Comparison of ENCODE assay signal across 13 mouse cellular contexts in the genomic region with DNA sequence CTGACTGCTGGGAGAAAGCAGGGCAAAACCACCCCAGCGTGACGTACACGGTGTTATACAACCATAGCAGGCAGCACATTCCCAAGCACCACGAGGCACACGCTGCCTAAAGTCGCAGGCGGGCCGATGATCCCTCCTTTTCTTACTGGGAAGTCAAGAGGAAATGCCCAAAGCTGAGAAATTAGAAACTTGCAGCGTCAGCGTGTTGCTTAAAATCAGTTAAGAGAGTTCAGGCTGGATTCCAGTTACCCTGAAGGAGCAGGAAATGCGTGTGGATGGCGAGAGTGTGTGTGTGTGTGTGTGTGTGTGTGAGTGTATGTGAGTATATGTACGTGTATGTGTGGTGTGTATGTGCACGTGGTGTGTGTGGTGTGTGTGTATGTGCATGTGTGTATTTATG. TPM values are rescaled to one million over a fixed set of nuclear protein-coding genes. Genes with fewer than 3 reads are reported as not detected.
DNase-seq lines count a peak whose midpoint lies in the region; ATAC-seq and TF ChIP-seq lines count a peak whose summit lies in the region.
"Had no signal": no experiment of that assay in that cellular context is flagged by ENCODE, and none has a peak within 500 bp of the region (broad histone marks: within the 10 kb centered on the region; RNA-seq: fewer than 3 reads in every experiment).

No protein-coding gene starts in this region.

- peak; percentile 39 for DNase-seq in liver, adult 2 months (ENCODE audit: extremely low read depth, low read depth, low spot score)
- peak; percentile 31 for DNase-seq in NIH3T3 (ENCODE audit: low read depth)
- peak; percentile 47 for DNase-seq in fibroblast of lung, adult 2 months (ENCODE audit: low read depth)
- DNase-seq in kidney, postnatal 4 days: peak; percentile 45 to 65
- DNase-seq in midbrain, postnatal 0 days (ENCODE audit: low spot score): no peak
- no peak for DNase-seq in thymus, postnatal 36 days
- no peak for DNase-seq in midbrain, embryonic 11.5 days (ENCODE audit: low spot score, missing footprints)
- DNase-seq: adrenal gland, postnatal 10 days; cerebellum, postnatal 10 days; forebrain, postnatal 0 days had no signal

- TF ChIP-seq CTCF in liver, adult 2 months (IDR thresholded peaks at IDR 0.05; ENCODE audit: low read depth, low read length): no peak
- no peak for TF ChIP-seq CTCF in midbrain, postnatal 0 days (IDR thresholded peaks at IDR 0.05)

- H3K4me1 ChIP-seq in liver, adult 2 months (ENCODE audit: control insufficient read depth, insufficient read depth, low read length): peaks cover 9% of the 10 kb centered on the region; the same call in 1 of the 2 replicates
- H3K4me1 ChIP-seq in liver, embryonic 12.5 days: no peaks in the 10 kb centered on the region
- no peaks in the 10 kb centered on the region for H3K4me1 ChIP-seq in midbrain, postnatal 0 days (ENCODE audit: insufficient read depth, low read length)
- no peaks in the 10 kb centered on the region for H3K4me1 ChIP-seq in midbrain, embryonic 11.5 days (ENCODE audit: control insufficient read depth, insufficient read depth, low read length)

- no peak for TF ChIP-seq POLR2A in liver, adult 2 months (IDR thresholded peaks at IDR 0.05; ENCODE audit: extremely low read depth, insufficient read depth, low read length)

- no peaks in the 10 kb centered on the region for H3K79me2 ChIP-seq in liver, adult 2 months (ENCODE audit: control insufficient read depth, insufficient read depth, low read length)

- no peaks in the 10 kb centered on the region for H3K27me3 ChIP-seq in liver, adult 2 months (ENCODE audit: control insufficient read depth, insufficient read depth, low read length)
- no peaks in the 10 kb centered on the region for H3K27me3 ChIP-seq in liver, embryonic 12.5 days (replicated peaks)
- H3K27me3 ChIP-seq in midbrain, postnatal 0 days (ENCODE audit: insufficient read depth, low read length): no peaks in the 10 kb centered on the region
- H3K27me3 ChIP-seq in midbrain, embryonic 11.5 days (ENCODE audit: control insufficient read depth, insufficient read depth, low read length): no peaks in the 10 kb centered on the region
- H3K27me3 ChIP-seq: limb, embryonic 13.5 days had no signal

- no peak for ATAC-seq in liver, embryonic 12.5 days
- no peak for ATAC-seq in midbrain, postnatal 0 days (ENCODE audit: low FRiP score)
- ATAC-seq in midbrain, embryonic 11.5 days (ENCODE audit: low FRiP score): no peak
- ATAC-seq: forebrain, postnatal 0 days had no signal

- no peak overlapping the region for H3K27ac ChIP-seq in liver, adult 2 months (replicated peaks; ENCODE audit: insufficient read depth, low read depth, low read length)
- H3K27ac ChIP-seq in liver, embryonic 12.5 days: no peak overlapping the region
- no peak overlapping the region for H3K27ac ChIP-seq in midbrain, postnatal 0 days (ENCODE audit: low read depth, low read length)
- no peak overlapping the region for H3K27ac ChIP-seq in midbrain, embryonic 11.5 days (ENCODE audit: low read depth, low read length)
- H3K27ac ChIP-seq: limb, embryonic 13.5 days had no signal

- no peaks in the 10 kb centered on the region for H3K9me3 ChIP-seq in liver, embryonic 12.5 days (replicated peaks)
- no peaks in the 10 kb centered on the region for H3K9me3 ChIP-seq in midbrain, postnatal 0 days (ENCODE audit: low read length)
- no peaks in the 10 kb centered on the region for H3K9me3 ChIP-seq in midbrain, embryonic 11.5 days (ENCODE audit: control insufficient read depth, low read length)
- H3K9me3 ChIP-seq: limb, embryonic 13.5 days had no signal

- H3K36me3 ChIP-seq in liver, adult 2 months (ENCODE audit: control insufficient read depth, insufficient read depth, low read length): no peaks in the 10 kb centered on the region
- no peaks in the 10 kb centered on the region for H3K36me3 ChIP-seq in liver, embryonic 12.5 days
- no peaks in the 10 kb centered on the region for H3K36me3 ChIP-seq in midbrain, postnatal 0 days (ENCODE audit: insufficient read depth, low read length)
- H3K36me3 ChIP-seq in midbrain, embryonic 11.5 days (ENCODE audit: control insufficient read depth, insufficient read depth, low read length): no peaks in the 10 kb centered on the region
- H3K36me3 ChIP-seq: limb, embryonic 13.5 days had no signal

- no peak overlapping the region for H3K4me2 ChIP-seq in liver, embryonic 12.5 days
- no peak overlapping the region for H3K4me2 ChIP-seq in midbrain, postnatal 0 days (ENCODE audit: low read depth, low read length, poor library complexity, severe bottlenecking)
- no peak overlapping the region for H3K4me2 ChIP-seq in midbrain, embryonic 11.5 days
- H3K4me2 ChIP-seq: limb, embryonic 13.5 days had no signal

- H3K4me3 ChIP-seq in liver, adult 2 months (ENCODE audit: insufficient read depth, low read depth, low read length): no peak overlapping the region
- no peak overlapping the region for H3K4me3 ChIP-seq in liver, embryonic 12.5 days
- H3K4me3 ChIP-seq in midbrain, postnatal 0 days (ENCODE audit: low read depth, low read length): no peak overlapping the region
- H3K4me3 ChIP-seq in midbrain, embryonic 11.5 days (ENCODE audit: low read depth, low read length): no peak overlapping the region
- H3K4me3 ChIP-seq: limb, embryonic 13.5 days had no signal

- 62% methylated on average over 14 of the region's 14 CpGs for WGBS in liver, adult 2 months
- WGBS in liver, embryonic 12.5 days (ENCODE audit: insufficient replicate concordance): 61% methylated on average over 14 of the region's 14 CpGs
- WGBS in midbrain, postnatal 0 days: 67% methylated on average over 14 of the region's 14 CpGs
- 75% methylated on average over 14 of the region's 14 CpGs for WGBS in midbrain, embryonic 11.5 days

- H3K9ac ChIP-seq in liver, adult 2 months (ENCODE audit: low read depth, low read length): no peak overlapping the region
- H3K9ac ChIP-seq in liver, embryonic 12.5 days: no peak overlapping the region
- H3K9ac ChIP-seq in midbrain, postnatal 0 days (replicated peaks; ENCODE audit: low read length, poor library complexity, severe bottlenecking): no peak overlapping the region
- no peak overlapping the region for H3K9ac ChIP-seq in midbrain, embryonic 11.5 days (ENCODE audit: low read length)
- H3K9ac ChIP-seq: forebrain, postnatal 0 days; limb, embryonic 13.5 days had no signal

RNA-seq across cellular contexts. Expression of a gene that starts 16.8 kb away (rescaled TPM):
- total RNA-seq in liver, adult 2 months (2014; rRNA removed): 64.9 and 96.5 TPM in 2 replicates
- polyA plus RNA-seq in liver, adult 2 months (2012; rRNA removed): 172 and 299 TPM in 2 replicates
- 37.0 and 37.6 TPM in 2 replicates for polyA plus RNA-seq in liver, embryonic 12.5 days (2016; fragmentation: Nextera tagmentation; extraction: Ambion mirVana)
- total RNA-seq in midbrain, postnatal 0 days (2014; rRNA removed): 2.7 and 4.0 TPM in 2 replicates
- polyA plus RNA-seq in midbrain, postnatal 0 days (2015; fragmentation: Nextera tagmentation; extraction: Ambion mirVana): 6.9 and 7.5 TPM in 2 replicates
- 6.8 and 7.3 TPM in 2 replicates for polyA plus RNA-seq in midbrain, embryonic 11.5 days (2014; fragmentation: Nextera tagmentation; extraction: Ambion mirVana)

RNA-seq across cellular contexts. Expression of a gene that starts 50.4 kb away (rescaled TPM):
- total RNA-seq in liver, adult 2 months (2014; rRNA removed): not detected in 2 replicates
- 0.04 TPM in 1 of 2 replicates, not detected in the other for polyA plus RNA-seq in liver, adult 2 months (2012; rRNA removed)
- not detected in 2 replicates for polyA plus RNA-seq in liver, embryonic 12.5 days (2016; fragmentation: Nextera tagmentation; extraction: Ambion mirVana)
- 0.66 and 1.6 TPM in 2 replicates for total RNA-seq in midbrain, postnatal 0 days (2014; rRNA removed)
- polyA plus RNA-seq in midbrain, postnatal 0 days (2015; fragmentation: Nextera tagmentation; extraction: Ambion mirVana): 1.00 and 1.0 TPM in 2 replicates
- polyA plus RNA-seq in midbrain, embryonic 11.5 days (2014; fragmentation: Nextera tagmentation; extraction: Ambion mirVana): 0.53 and 0.62 TPM in 2 replicates
- polyA plus RNA-seq: heart, embryonic 16.5 days had no signal

Comparison
In these comparisons a context has a peak if more than half of its experiments do, and no peak if none do; other contexts are left out.
1. DNase-seq: peak in liver, adult 2 months (single experiment), NIH3T3 (single experiment), fibroblast of lung, adult 2 months (single experiment) and kidney, postnatal 4 days (2 of 2); none in midbrain, postnatal 0 days (single experiment), thymus, postnatal 36 days (0 of 2) and midbrain, embryonic 11.5 days (single experiment).